Mouse (Mus musculus): ENCODE data around the gene Nmrk2. TPM values are rescaled to one million over a fixed set of nuclear protein-coding genes. Genes with fewer than 3 reads are reported as not detected.
A peak's percentile ranks its signal among the peaks of the same experiment; 100 is the strongest.

Nmrk2 gene
- total and polyA plus RNA-seq, 2 experiments, result 0.09 TPM; not detected in 1

DNA sequence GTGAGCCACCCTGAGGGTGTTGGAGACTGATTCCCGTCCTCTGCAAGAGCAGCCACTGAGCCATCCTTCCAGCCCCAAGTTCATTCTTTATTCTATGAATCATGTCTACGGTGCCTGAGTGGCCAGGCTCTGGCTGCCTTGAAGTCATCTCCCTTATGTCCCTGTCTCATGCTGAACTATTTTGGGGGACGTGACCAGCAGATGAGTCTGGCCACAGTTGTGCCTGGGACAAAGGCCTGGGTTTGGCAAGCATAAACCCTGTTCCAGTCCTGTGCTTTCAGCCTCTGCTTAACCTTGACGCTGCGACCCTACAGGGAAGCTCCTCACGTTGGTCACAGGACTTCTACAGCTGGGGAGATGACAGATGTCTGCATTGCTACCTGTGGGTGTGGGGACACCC lies 4.5 kb downstream of the Nmrk2 start:
- Histone ChIP-seq H3K4me3 (ENCODE audit: insufficient read depth, low read depth, low read length) (no peak overlapping the region), H3K36me3 (ENCODE audit: control insufficient read depth, insufficient read depth, low read length) (no peaks in the 10 kb centered on the region), H3K9ac (ENCODE audit: low read depth, low read length) (no peak overlapping the region), H3K4me1 (ENCODE audit: control insufficient read depth, insufficient read depth, low read length) (0 out of 2 replicates have a peak, but pooled peaks cover 1% of the 10 kb centered on the region), H3K27me3 (ENCODE audit: control insufficient read depth, insufficient read depth, low read length) (no peaks in the 10 kb centered on the region), H3K79me2 (ENCODE audit: control insufficient read depth, insufficient read depth, low read length) (no peaks in the 10 kb centered on the region), H3K27ac (replicated peaks; ENCODE audit: insufficient read depth, low read depth, low read length) (no peak overlapping the region)
- TF ChIP-seq CTCF (IDR thresholded peaks at IDR 0.05; ENCODE audit: low read depth, low read length) (no peak), POLR2A (IDR thresholded peaks at IDR 0.05; ENCODE audit: extremely low read depth, insufficient read depth, low read length) (no peak)
- 59% methylated on average over 6 of the region's 6 CpGs for WGBS
- no peak for DNase-seq (ENCODE audit: extremely low read depth, low read depth, low spot score)

GRCm38 (mm10) chr10:81196470-81197065 lies 5.3 kb downstream of the Nmrk2 start:
- no peak overlapping the region for H3K4me3 ChIP-seq (ENCODE audit: insufficient read depth, low read depth, low read length)
- DNase-seq (ENCODE audit: extremely low read depth, low read depth, low spot score), result no peak
- WGBS, result 80% methylated on average over 11 of the region's 11 CpGs
- no peaks in the 10 kb centered on the region for H3K27me3 ChIP-seq (ENCODE audit: control insufficient read depth, insufficient read depth, low read length)
- TF ChIP-seq CTCF (IDR thresholded peaks at IDR 0.05; ENCODE audit: low read depth, low read length) (no peak), POLR2A (IDR thresholded peaks at IDR 0.05; ENCODE audit: extremely low read depth, insufficient read depth, low read length) (no peak)
- H3K9ac ChIP-seq (ENCODE audit: low read depth, low read length), result no peak overlapping the region
- H3K4me1 ChIP-seq (ENCODE audit: control insufficient read depth, insufficient read depth, low read length), result 0 out of 2 replicates have a peak, but pooled peaks cover 2% of the 10 kb centered on the region
- no peak overlapping the region for H3K27ac ChIP-seq (replicated peaks; ENCODE audit: insufficient read depth, low read depth, low read length)
- H3K36me3 ChIP-seq (ENCODE audit: control insufficient read depth, insufficient read depth, low read length), result no peaks in the 10 kb centered on the region
- H3K79me2 ChIP-seq (ENCODE audit: control insufficient read depth, insufficient read depth, low read length), result no peaks in the 10 kb centered on the region

DNA sequence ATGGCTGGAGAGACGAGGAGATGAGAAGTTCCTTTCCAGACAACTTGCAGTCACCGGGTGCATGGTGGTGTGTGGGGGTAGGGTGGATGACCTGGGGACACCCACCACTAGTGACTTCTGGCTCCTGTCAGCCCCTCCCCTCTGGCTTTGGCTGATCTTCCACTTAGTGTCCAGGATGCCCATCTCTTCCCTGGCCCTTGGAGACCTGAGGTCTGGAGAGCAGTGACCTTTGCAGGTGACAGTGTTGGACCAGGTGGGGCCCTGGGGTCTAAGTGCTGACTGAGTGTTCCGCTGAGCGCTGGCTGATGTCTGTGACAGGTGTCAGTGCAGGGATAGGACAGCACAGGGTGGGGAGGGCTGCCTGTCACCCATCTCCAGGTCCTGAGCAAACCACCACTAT lies 6.6 kb downstream of the Nmrk2 start:
- no peak overlapping the region for H3K4me3 ChIP-seq (ENCODE audit: insufficient read depth, low read depth, low read length)
- no peaks in the 10 kb centered on the region for H3K27me3 ChIP-seq (ENCODE audit: control insufficient read depth, insufficient read depth, low read length)
- no peaks in the 10 kb centered on the region for H3K36me3 ChIP-seq (ENCODE audit: control insufficient read depth, insufficient read depth, low read length)

GRCm38 (mm10) chr10:81193991-81194774 lies 7.7 kb downstream of the Nmrk2 start:
- WGBS, result 16% methylated on average over 37 of the region's 37 CpGs
- Histone ChIP-seq H3K79me2 (ENCODE audit: control insufficient read depth, insufficient read depth, low read length) (no peaks in the 10 kb centered on the region), H3K4me1 (ENCODE audit: control insufficient read depth, insufficient read depth, low read length) (peaks cover 6% of the 10 kb centered on the region), H3K36me3 (ENCODE audit: control insufficient read depth, insufficient read depth, low read length) (no peaks in the 10 kb centered on the region), H3K27ac (replicated peaks; ENCODE audit: insufficient read depth, low read depth, low read length) (no peak overlapping the region), H3K4me3 (ENCODE audit: insufficient read depth, low read depth, low read length) (no peak overlapping the region), H3K9ac (ENCODE audit: low read depth, low read length) (no peak overlapping the region), H3K27me3 (ENCODE audit: control insufficient read depth, insufficient read depth, low read length) (no peaks in the 10 kb centered on the region)
- no peak for DNase-seq (ENCODE audit: extremely low read depth, low read depth, low spot score)
- TF ChIP-seq POLR2A (IDR thresholded peaks at IDR 0.05; ENCODE audit: extremely low read depth, insufficient read depth, low read length), result no peak
- no peak for TF ChIP-seq CTCF (IDR thresholded peaks at IDR 0.05; ENCODE audit: low read depth, low read length)

More for the DNA sequence above, 6.6 kb downstream of the Nmrk2 start:
- no peak for TF ChIP-seq CTCF (IDR thresholded peaks at IDR 0.05; ENCODE audit: low read depth, low read length)
- TF ChIP-seq POLR2A (IDR thresholded peaks at IDR 0.05; ENCODE audit: extremely low read depth, insufficient read depth, low read length), result no peak
- Histone ChIP-seq H3K79me2 (ENCODE audit: control insufficient read depth, insufficient read depth, low read length) (no peaks in the 10 kb centered on the region), H3K4me1 (ENCODE audit: control insufficient read depth, insufficient read depth, low read length) (peaks cover 6% of the 10 kb centered on the region), H3K27ac (replicated peaks; ENCODE audit: insufficient read depth, low read depth, low read length) (no peak overlapping the region), H3K9ac (ENCODE audit: low read depth, low read length) (no peak overlapping the region)
- DNase-seq (ENCODE audit: extremely low read depth, low read depth, low spot score), result no peak
- WGBS, result 73% methylated on average over 4 of the region's 4 CpGs

- Histone ChIP-seq H3K9ac (ENCODE audit: low read depth, low read length) (peak overlapping the region; percentile 98), H3K36me3 (ENCODE audit: control insufficient read depth, insufficient read depth, low read length) (no peaks in the 10 kb centered on the region), H3K4me3 (ENCODE audit: insufficient read depth, low read depth, low read length) (peak overlapping the region; percentile 90), H3K4me1 (ENCODE audit: control insufficient read depth, insufficient read depth, low read length) (peaks cover 6% of the 10 kb centered on the region), H3K27me3 (ENCODE audit: control insufficient read depth, insufficient read depth, low read length) (no peaks in the 10 kb centered on the region), H3K79me2 (ENCODE audit: control insufficient read depth, insufficient read depth, low read length) (no peaks in the 10 kb centered on the region), H3K27ac (replicated peaks; ENCODE audit: insufficient read depth, low read depth, low read length) (peak overlapping the region; percentile 32)
- peak; percentile 50 for DNase-seq (ENCODE audit: extremely low read depth, low read depth, low spot score)
- 0 out of 2 replicates have a peak, but pooled peaks have one; percentile 2 for TF ChIP-seq CTCF (IDR thresholded peaks at IDR 0.05; ENCODE audit: low read depth, low read length)
- TF ChIP-seq POLR2A (IDR thresholded peaks at IDR 0.05; ENCODE audit: extremely low read depth, insufficient read depth, low read length), result no peak
- 2% methylated on average over 19 of the region's 19 CpGs for WGBS
Observed at GRCm38 (mm10) chr10:81192968-81193501, 8.8 kb downstream of the Nmrk2 start.
